ENCODE assay signal across 11 mouse cellular contexts in the genomic region with DNA sequence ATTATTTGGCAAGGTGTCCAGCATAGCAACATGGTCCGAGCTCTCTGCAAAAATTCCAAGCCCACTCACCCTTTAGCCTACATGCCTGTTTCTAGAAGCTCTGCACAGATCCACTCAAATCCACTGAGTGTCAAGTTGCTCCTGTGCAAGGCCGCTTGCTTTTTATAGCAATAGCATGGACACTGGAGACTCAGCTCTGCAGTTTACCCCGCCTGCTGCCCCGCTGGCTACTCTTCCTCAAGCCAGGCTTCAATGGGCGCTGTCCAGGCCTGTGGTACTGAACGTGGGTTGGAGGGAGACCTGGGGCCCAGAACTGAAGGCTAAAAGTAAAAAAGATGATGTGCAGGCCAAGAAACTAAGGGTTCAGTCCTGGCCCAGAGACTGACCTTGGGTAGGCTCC. TPM values are rescaled to one million over a fixed set of nuclear protein-coding genes. Genes with fewer than 3 reads are reported as not detected.
DNase-seq lines count a peak whose midpoint lies in the region; ATAC-seq lines count a peak whose summit lies in the region.
"Had no signal": no experiment of that assay in that cellular context is flagged by ENCODE, and none has a peak within 500 bp of the region (broad histone marks: within the 10 kb centered on the region; RNA-seq: fewer than 3 reads in every experiment).

No protein-coding gene starts in this region.

- H3K4me3 ChIP-seq in hindbrain, embryonic 11.5 days (ENCODE audit: low read depth, low read length): no peak overlapping the region

- peaks cover 9% of the 10 kb centered on the region for H3K4me1 ChIP-seq in hindbrain, embryonic 11.5 days (replicated peaks; ENCODE audit: control insufficient read depth, insufficient read depth, low read length)

- no peak overlapping the region for H3K9ac ChIP-seq in hindbrain, embryonic 11.5 days (ENCODE audit: low read depth, low read length)

- H3K36me3 ChIP-seq in hindbrain, embryonic 11.5 days (ENCODE audit: control insufficient read depth, insufficient read depth, low read length): 0 out of 2 replicates have a peak, but pooled peaks cover 4% of the 10 kb centered on the region

- WGBS in hindbrain, embryonic 11.5 days: 67% methylated on average over 6 of the region's 6 CpGs

- DNase-seq in heart, postnatal 10 days: peak; percentile 49 to 65
- no peak for DNase-seq in heart, adult 11 months
- peak; percentile 78 for DNase-seq in testis, postnatal 10 days (ENCODE audit: low spot score)
- no peak for DNase-seq in testis, postnatal 14 days (ENCODE audit: low spot score)
- DNase-seq in adrenal gland, postnatal 25 days: peak; percentile 70
- no peak for DNase-seq in hindbrain, embryonic 11.5 days (ENCODE audit: low spot score)
- DNase-seq in layer of hippocampus, postnatal 36 days: no peak
- DNase-seq: right cerebral cortex, postnatal 14 days had no signal

- no peak for ATAC-seq in hindbrain, embryonic 11.5 days (ENCODE audit: low FRiP score)
- ATAC-seq: forebrain, embryonic 14.5 days; Patski had no signal

- H3K27ac ChIP-seq in hindbrain, embryonic 11.5 days (ENCODE audit: low read depth, low read length): no peak overlapping the region
- H3K27ac ChIP-seq: stomach, postnatal 0 days had no signal

- no peaks in the 10 kb centered on the region for H3K9me3 ChIP-seq in hindbrain, embryonic 11.5 days (ENCODE audit: control insufficient read depth, low read length)

- H3K4me2 ChIP-seq in hindbrain, embryonic 11.5 days (replicated peaks; ENCODE audit: low read depth, low read length): no peak overlapping the region

- H3K27me3 ChIP-seq in hindbrain, embryonic 11.5 days (ENCODE audit: control insufficient read depth, insufficient read depth, low read length): no peaks in the 10 kb centered on the region
- H3K27me3 ChIP-seq: Patski had no signal

- intact Hi-C loops in heart, postnatal 10 days (cut with DNase I): no loop called here

RNA-seq across cellular contexts. Expression of gene Sbk1, which starts 8.3 kb away (rescaled TPM):
- total RNA-seq in heart, postnatal 10 days (2021): 10 to 100 TPM; 68.7 to 77.1 TPM
- total RNA-seq in adrenal gland, postnatal 25 days (2021): 72.1 and 102 TPM in 2 replicates
- 137 and 161 TPM in 2 replicates for polyA plus RNA-seq in hindbrain, embryonic 11.5 days (2014; fragmentation: Nextera tagmentation; extraction: Ambion mirVana)
- 10 to 100 TPM; 90.8 to 93.6 TPM for total RNA-seq in layer of hippocampus, postnatal 36 days (2021)

Comparison
In these comparisons a context has a peak if more than half of its experiments do, and no peak if none do; other contexts are left out.
1. DNase-seq: peak in heart, postnatal 10 days (2 of 2), testis, postnatal 10 days (single experiment) and adrenal gland, postnatal 25 days (single experiment); none in heart, adult 11 months (single experiment), testis, postnatal 14 days (single experiment), hindbrain, embryonic 11.5 days (single experiment) and layer of hippocampus, postnatal 36 days (0 of 2).